Mouse (Mus musculus) kidney, adult 11 months (tissue): ENCODE measurements around the gene Fgf9.

Experiments
- DNase-seq: peaks from one replicate; pipeline ENCODE4 v3.0.0; 2022

Fgf9 gene

GRCm38 (mm10) chr14:58070481-58071119 lies at the start of gene Fgf9:
TSS of gene Fgf9 (plus strand) at chr14:58070547.
- DNase-seq, result peak; percentile 67

GRCm38 (mm10) chr14:58034567-58034966 lies 35.8 kb upstream of the Fgf9 start:
- DNase-seq, result peak; percentile 22

GRCm38 (mm10) chr14:58036174-58036573 lies 34.2 kb upstream of the Fgf9 start:
- DNase-seq, result no peak

- peak; percentile 54 for DNase-seq
Observed at GRCm38 (mm10) chr14:58046639-58047284, 23.6 kb upstream of the Fgf9 start.

GRCm38 (mm10) chr14:58050691-58051090 lies 19.7 kb upstream of the Fgf9 start:
- DNase-seq, result no peak

GRCm38 (mm10) chr14:58067586-58067985 lies 2.8 kb upstream of the Fgf9 start:
- no peak for DNase-seq

- peak; percentile 35 for DNase-seq
Observed at GRCm38 (mm10) chr14:58068641-58069040, 1.7 kb upstream of the Fgf9 start.

- DNase-seq, result no peak
Observed at GRCm38 (mm10) chr14:58069927-58070326, 420 bp upstream of the Fgf9 start.

GRCm38 (mm10) chr14:58071120-58071641 lies 834 bp downstream of the Fgf9 start:
- peak; percentile 68 for DNase-seq

- DNase-seq, result peak; percentile 76
Observed at GRCm38 (mm10) chr14:58071830-58072770, 1.8 kb downstream of the Fgf9 start.

- DNase-seq, result peak; percentile 30
Observed at GRCm38 (mm10) chr14:58072771-58073501, 2.6 kb downstream of the Fgf9 start.

- peak; percentile 54 for DNase-seq
Observed at GRCm38 (mm10) chr14:58073936-58074335, 3.6 kb downstream of the Fgf9 start.

- DNase-seq, result peak; percentile 34
Observed at GRCm38 (mm10) chr14:58074621-58075432, 4.5 kb downstream of the Fgf9 start.

GRCm38 (mm10) chr14:58075433-58076029 lies 5.2 kb downstream of the Fgf9 start:
- DNase-seq, result peak; percentile 39

- peak; percentile 59 for DNase-seq
Observed at GRCm38 (mm10) chr14:58076030-58076521, 5.7 kb downstream of the Fgf9 start.

GRCm38 (mm10) chr14:58076726-58077255 lies 6.4 kb downstream of the Fgf9 start:
- DNase-seq, result no peak

GRCm38 (mm10) chr14:58079471-58079870 lies 9.1 kb downstream of the Fgf9 start:
- no peak for DNase-seq

- no peak for DNase-seq
Observed at GRCm38 (mm10) chr14:58081955-58082354, 11.6 kb downstream of the Fgf9 start.

- DNase-seq, result no peak
Observed at GRCm38 (mm10) chr14:58084240-58084639, 13.9 kb downstream of the Fgf9 start.

- DNase-seq, result peak; percentile 41
Observed at GRCm38 (mm10) chr14:58087326-58087725, 17.0 kb downstream of the Fgf9 start.

GRCm38 (mm10) chr14:58089486-58089885 lies 19.1 kb downstream of the Fgf9 start:
- DNase-seq, result no peak
